Mouse (Mus musculus) small intestine, adult 2 months (tissue): ENCODE measurements around the gene Cnga4.
"Not testable (repeated sequence)": the region's sequence is repeated elsewhere in the genome, so short reads cannot be mapped to it uniquely, and the experiment has no call there.

Experiments used
- CTCF ChIP-seq: fragments of 200-500 bp; IDR thresholded peaks from 2 replicates; pipeline ENCODE4 v1.5.1; 2012; ENCODE audit warnings: low read depth, mild to moderate bottlenecking, control low read depth, inconsistent platforms, low read length, moderate library complexity, mixed read lengths; ENCODE audit not compliant: insufficient replicate concordance, insufficient read length; ENCODE audit errors: extremely low read depth
- POLR2A ChIP-seq: fragments of 200-500 bp; IDR thresholded peaks from 2 replicates; pipeline ENCODE4 v1.6.1; 2012; ENCODE audit warnings: low read depth, mild to moderate bottlenecking, control low read depth, inconsistent platforms, low read length, moderate library complexity

DNA sequence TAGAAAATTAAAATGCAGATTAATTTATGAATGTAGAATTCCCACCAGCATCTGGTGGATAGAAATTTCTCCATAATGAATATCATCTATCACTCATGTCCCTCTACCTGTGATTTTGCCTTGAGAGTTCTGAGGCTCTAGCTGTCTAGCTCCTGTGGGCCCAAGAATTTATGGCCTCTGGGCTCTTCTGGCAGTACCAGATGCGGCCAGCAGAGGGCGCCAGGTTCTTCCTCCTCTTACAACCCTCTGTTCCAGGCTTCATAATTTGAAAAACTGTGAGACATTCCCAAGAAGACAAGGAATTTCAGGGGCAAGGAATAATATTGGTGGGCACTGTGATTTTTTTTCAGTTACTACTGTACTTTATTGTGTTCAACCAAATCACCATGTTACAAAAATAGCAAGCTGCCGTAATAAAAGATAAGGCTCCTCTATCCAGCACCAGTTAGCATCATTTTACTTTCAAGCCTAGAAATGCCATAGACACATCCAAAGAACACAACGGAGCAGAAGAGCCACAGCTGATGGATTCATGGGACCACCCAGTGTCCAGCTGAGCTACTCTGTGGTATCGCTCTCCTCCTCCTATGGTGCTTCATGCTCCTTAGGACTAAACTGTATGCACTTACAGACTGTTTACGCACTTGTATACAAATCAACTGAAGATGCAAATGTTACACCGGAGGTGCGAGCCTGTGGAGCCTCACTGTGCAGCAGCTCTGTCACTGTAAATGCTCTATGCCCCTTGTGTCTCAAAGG, 7.7 kb downstream of the Cnga4 start:
- TF ChIP-seq CTCF, result peak; percentile 95; the same call in 1 of the 2 replicates
- not testable (repeated sequence) for TF ChIP-seq POLR2A
